Mouse (Mus musculus) v-Abl transformed pro-B cells (cell line): Measurements from ENCODE around the gene Kdm1a.

ENCODE experiments used
- in situ Hi-C, 2 experiments: fragments of 400-800 bp; cut with MboI; formaldehyde crosslinking; loops; one replicate each; pipeline ENCODE4 v1.15.1; 2025; ENCODE audit not compliant: unreplicated experiment in 2 of 2

The Kdm1a gene

DNA sequence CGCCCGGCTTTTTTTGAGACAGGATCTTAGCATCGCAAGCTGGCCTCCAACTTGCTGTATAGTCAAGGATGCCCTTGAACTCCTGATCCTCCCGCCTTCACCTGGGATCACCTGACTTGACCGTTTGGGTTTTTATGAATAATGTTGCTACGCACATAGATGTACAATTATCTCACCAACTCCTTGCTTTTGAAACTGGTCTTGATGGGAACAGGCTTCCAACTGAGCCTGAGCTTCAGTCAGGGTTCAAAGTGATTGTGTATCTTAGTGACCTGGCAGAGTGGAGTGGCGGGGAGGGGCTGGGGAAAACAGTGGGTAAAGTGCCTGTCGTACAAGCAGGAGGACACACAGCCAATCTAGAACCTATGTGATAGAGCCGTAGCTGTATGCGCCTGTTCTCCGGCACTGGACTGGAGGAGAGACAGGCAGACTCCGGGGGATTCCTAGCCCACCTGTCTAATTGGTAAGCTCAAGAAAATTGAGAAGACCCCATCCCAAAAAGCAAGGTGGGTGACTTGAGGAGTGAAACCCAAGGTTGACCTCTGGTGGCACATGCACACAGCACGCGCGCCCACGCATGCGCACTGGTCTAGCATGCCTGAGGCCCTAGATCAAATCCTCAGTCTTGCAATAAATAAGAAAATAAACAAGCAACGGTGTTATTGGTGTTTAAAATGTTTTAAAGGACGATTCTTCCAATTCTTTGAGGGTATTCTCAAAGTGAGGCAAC lies 3.4 kb upstream of the Kdm1a start:
- in situ Hi-C loops, result no loop called here

DNA sequence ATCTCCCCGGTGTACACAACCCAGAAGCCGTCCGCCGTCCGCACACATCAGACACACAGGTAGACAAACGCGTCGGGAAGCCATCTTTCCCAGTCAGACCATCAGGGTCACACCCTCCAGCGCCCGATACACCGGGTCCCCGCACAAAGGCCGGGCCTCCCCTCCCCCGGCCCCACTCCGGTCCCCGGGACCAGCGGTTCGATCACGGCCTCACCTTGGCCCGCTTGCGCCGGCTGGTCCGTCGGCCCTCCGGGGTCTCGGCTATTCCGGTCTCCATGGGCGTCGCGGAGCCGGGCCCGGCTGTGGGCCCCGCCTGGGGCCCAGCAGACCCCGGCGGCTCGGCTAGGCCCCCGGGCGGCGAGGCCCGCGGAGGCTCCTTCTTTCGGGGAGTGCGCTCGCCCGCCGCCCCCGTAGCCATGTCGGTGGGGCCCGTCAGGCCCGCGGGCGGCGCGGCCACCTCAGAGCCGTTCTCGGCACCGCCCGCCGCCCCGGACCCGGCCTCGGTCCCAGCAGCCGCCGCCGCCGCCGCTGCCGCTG lies 437 bp downstream of the Kdm1a start:
- in situ Hi-C loops, result no loop called here

- in situ Hi-C loops, result no loop called here
Measured at GRCm38 (mm10) chr4:136601476-136601875, 1.0 kb downstream of the Kdm1a start.

DNA sequence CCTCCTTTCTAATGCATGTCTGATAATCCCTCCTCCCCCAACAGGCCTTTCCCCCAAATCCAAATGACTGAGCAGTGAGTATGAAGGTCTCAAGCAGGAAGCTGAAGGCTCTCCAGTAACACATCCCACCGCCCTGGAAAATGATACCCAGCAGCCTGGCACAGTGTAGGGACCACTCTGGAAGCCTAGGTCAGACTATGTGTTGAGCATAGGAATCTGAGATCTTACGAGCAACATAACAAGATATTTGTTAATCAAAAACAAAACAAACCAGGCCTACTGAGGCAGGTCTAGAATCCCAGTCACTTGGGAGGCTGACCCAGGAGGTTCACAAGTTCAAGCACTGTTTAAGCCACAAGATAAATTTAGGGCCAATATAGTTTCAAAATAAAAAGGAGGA lies 2.0 kb downstream of the Kdm1a start:
- in situ Hi-C loops, result no loop called here

GRCm38 (mm10) chr4:136599869-136600268 lies 2.7 kb downstream of the Kdm1a start:
- in situ Hi-C loops, result loop anchor here in 1 of 2 experiments (10.0 kb wide), 1 partner anchor 55 kb away; no protein-coding TSS in a partner anchor

- in situ Hi-C loops, result loop anchor here in 1 of 2 experiments (10.0 kb wide), 1 partner anchor 54 kb away; no protein-coding TSS in a partner anchor
Measured at GRCm38 (mm10) chr4:136598268-136598876, 4.2 kb downstream of the Kdm1a start.

GRCm38 (mm10) chr4:136595221-136595620 lies 7.3 kb downstream of the Kdm1a start:
- in situ Hi-C loops, result loop anchor here in 1 of 2 experiments (10.0 kb wide), 1 partner anchor 50 kb away; no protein-coding TSS in a partner anchor

- in situ Hi-C loops, result loop anchor here in 1 of 2 experiments (10.0 kb wide), 1 partner anchor 49 kb away; no protein-coding TSS in a partner anchor
Measured at GRCm38 (mm10) chr4:136594006-136594405, 8.5 kb downstream of the Kdm1a start.

DNA sequence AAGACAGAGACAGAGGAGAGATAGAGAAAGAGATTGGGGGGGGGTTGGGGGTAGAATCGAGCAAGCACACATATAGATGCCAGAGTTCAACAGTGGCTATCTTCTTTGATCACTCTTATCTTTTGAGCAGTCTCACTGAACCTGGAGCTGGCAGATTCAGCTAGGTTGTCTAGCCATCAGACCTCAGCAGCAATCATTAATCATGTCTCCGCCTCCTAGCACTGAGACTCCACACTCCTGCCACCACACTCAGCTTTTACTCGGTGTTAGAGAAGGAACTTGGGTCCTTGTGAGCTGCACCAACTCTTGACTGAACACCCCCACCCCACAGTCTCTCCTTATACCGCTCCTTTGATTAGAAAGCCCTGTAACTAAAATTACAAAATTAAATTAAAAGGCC lies 10.4 kb downstream of the Kdm1a start:
- in situ Hi-C loops, result loop anchor here in 1 of 2 experiments (10.0 kb wide), 1 partner anchor 47 kb away; no protein-coding TSS in a partner anchor

DNA sequence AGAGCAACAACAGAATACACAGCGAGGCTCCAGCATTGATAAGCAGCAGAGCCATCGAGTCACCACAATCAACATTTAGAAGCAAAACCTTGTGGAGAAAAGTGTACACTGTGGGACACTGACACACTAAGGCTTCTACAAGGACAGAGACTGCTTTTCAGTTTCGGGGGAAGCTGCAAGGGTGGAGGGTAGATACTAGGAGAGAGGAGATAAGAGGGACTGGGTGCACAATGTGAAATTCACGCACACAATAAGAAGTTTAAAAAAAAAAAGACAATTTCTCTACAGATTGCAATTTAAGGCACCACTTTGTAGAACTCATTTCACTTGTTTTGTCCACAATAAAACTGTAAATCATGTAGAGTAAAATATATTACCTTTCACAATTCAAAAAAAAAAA lies 14.5 kb downstream of the Kdm1a start:
- in situ Hi-C loops, result no loop called here

GRCm38 (mm10) chr4:136587221-136587827 lies 15.2 kb downstream of the Kdm1a start:
- in situ Hi-C loops, result no loop called here

- in situ Hi-C loops, result no loop called here
Measured at GRCm38 (mm10) chr4:136581885-136582284, 20.6 kb downstream of the Kdm1a start.

GRCm38 (mm10) chr4:136569998-136570397 lies 32.5 kb downstream of the Kdm1a start:
- in situ Hi-C loops, result no loop called here

DNA sequence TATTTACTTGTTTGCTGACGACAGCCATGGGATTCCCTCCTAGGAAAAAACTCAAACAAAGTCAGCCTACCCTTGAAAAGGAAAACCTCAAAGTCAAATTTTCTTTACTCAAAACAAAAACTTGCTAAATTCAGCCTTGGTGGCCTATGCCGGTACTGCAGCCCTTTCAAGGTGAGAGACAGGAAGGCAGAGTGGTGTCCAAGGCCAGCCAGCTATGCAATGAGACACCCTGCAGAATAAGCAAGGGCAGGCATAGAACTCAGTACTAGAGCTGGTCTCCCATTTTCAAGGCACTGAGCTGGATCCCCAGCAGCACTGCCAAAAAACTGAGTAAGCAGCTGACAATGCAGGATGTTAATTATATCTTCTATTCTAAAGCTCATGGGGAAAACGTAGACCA lies 33.9 kb downstream of the Kdm1a start:
- in situ Hi-C loops, result no loop called here

DNA sequence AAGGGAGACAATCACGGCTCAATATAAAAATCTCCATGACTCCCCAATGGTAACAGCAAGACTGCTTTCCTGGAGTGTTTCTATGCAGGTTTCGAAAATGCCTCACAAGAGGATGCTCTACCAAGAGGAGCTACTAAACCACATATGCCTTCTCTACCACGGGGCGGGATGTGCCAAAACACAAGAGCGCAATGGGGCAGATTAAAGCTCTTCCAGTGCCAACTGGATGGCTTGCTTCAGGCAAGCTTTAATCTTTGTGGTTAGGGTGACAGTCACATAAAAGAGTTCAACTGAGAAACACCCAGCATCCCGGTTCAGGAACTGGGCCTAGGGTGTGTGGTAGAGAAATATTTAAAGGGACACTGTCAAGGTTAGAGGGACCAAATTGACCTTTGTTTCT lies 39.8 kb downstream of the Kdm1a start:
- in situ Hi-C loops, result no loop called here

DNA sequence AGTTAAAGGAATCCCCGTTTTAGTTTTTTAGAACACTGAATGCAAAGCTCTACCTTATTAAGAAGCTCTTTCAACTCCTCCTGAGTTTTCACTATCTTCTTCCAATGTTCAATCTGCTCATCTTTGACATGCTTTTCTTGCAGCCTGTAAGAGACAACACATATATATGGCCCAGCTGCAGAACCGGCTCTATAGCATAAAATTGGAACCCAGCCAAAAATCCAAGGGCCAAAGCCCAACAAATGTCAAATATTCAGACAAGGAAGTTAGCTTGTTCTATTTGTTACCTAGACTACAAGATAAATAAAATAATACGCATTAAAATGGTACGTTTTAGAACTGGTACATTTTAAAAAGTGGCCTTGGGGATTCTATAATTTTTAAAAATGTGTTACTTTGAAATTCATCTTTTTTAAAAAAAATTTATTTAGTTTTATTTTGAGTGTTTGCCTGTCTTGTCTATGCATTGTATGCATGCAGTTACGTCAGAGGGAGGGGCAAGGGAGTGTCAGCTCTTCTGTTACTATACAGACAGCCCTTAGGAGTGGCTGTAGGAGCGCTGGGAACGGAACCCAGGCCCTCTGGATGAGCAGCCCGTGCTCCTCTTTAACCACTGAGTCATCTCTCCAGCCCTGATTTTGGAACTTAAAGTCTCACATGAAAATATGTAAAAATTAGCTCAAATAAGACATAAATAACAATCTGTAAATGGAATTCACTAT lies 42.1 kb downstream of the Kdm1a start:
- in situ Hi-C loops, result no loop called here

- in situ Hi-C loops, result no loop called here
Measured at GRCm38 (mm10) chr4:136559690-136560089, 42.8 kb downstream of the Kdm1a start.

DNA sequence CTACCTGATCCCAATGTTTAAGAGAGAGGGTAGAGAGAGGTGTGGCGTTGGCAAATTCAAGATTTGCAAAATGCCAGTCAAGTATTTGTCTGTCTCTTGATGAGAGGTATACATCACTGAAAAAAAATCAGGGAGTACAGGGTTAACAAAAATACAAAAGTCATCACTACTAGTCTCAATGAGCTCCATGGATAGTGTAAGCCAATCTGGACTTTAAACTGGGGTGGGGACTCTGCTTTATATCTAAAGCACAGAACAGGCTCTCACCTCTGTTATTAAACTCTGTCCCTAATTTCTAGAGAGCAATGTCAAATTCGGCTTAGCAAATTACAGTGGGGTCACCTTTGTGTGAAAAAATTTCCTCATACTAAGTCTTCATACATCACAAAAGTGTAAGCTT lies 44.9 kb downstream of the Kdm1a start:
- in situ Hi-C loops, result no loop called here

GRCm38 (mm10) chr4:136553108-136553507 lies 49.4 kb downstream of the Kdm1a start:
- in situ Hi-C loops, result no loop called here

DNA sequence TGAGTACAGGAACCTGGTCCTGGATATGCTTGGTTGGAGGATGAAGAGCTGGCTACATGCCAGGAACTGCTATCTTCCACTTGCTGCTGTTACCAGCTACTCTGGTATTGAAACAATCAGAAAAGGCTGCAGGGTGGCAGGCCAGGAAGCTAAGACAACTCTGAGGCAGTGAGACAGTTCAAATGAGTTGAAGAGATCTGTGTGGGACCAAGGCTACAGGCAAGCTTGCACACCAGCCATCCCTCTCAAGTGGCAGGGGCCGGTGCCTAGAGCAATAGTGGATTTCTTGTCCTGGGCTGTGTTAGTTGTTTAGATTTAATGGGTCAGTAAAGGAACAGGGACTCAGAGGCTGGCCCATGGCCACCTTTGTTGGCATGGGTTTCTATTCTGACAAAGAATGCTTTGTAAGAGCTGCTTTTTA lies 54.1 kb downstream of the Kdm1a start:
- in situ Hi-C loops, result loop anchor here in 1 of 2 experiments (10.0 kb wide), 1 partner anchor 46 kb away; no protein-coding TSS in a partner anchor
